Comparison of ENCODE assay signal across 8 mouse cellular contexts in the genomic region with DNA sequence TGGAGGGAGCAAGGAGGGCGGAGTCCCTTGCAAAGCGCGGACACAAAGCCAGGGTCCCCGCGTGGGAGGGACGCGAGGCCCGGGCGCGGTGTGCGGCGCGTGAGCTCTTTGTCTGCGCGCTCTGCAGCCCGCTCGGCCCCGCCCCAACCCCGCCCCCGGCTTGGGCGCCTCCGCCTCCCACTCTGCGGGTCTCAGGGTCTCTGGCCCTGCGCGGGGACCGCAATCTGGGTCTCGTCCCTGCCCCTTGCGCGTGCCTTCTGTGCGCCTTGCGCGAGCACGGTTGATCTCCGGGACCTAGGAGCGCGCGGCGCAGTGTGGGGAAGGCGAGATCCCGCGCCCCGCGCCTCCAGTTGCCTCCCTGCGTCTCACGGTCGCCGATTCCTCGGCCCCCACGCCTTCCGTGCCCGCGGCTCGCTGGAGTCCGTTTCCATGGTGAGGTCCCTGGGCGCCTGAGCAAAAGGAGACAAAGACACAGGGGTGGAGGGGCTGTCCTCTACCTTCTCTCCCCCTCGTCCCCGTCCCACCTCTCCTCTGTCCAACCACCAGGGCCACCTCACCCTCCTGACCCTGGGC. TPM values are rescaled to one million over a fixed set of nuclear protein-coding genes. Genes with fewer than 3 reads are reported as not detected.
DNase-seq lines count a peak whose midpoint lies in the region; ATAC-seq and TF ChIP-seq lines count a peak whose summit lies in the region.

A gene (plus strand): TSS at position 187 of the 573 bp plus-strand sequence.
A gene (minus strand): TSS at position 345 of the 573 bp plus-strand sequence.

- H3ac ChIP-seq in C2C12 (ENCODE audit: control insufficient read depth, insufficient read length, low read depth) = peak within 1 kb of the TSS; percentile 66

- intact Hi-C loops in gastrocnemius, adult 2 months (cut with DNase I) = no loop called here
- intact Hi-C loops in gastrocnemius, postnatal 36 days (cut with DNase I) = no loop called here

- TF ChIP-seq POLR2A in small intestine, adult 2 months (IDR thresholded peaks at IDR 0.05; ENCODE audit: low read depth, low read length) = no peak

- no peak for TF ChIP-seq CTCF in gastrocnemius, adult 2 months (IDR thresholded peaks at IDR 0.05)
- no peak for TF ChIP-seq CTCF in C2C12 (IDR thresholded peaks at IDR 0.05; ENCODE audit: control insufficient read depth, insufficient read depth, insufficient read length)
- no peak for TF ChIP-seq CTCF in small intestine, adult 2 months (IDR thresholded peaks at IDR 0.05; ENCODE audit: extremely low read depth, insufficient read length, insufficient replicate concordance, low read depth, low read length)

- H3K4me2 ChIP-seq in hindbrain, embryonic 13.5 days = peak within 1 kb of the TSS; percentile 98

- H3K4me3 ChIP-seq in gastrocnemius, adult 2 months = peak within 1 kb of the TSS; percentile 74
- H3K4me3 ChIP-seq in C2C12 (ENCODE audit: insufficient read depth, poor library complexity, severe bottlenecking) = peak within 1 kb of the TSS; percentile 11
- peak within 1 kb of the TSS; percentile 63 for H3K4me3 ChIP-seq in hindbrain, embryonic 13.5 days
- H3K4me3 ChIP-seq in small intestine, adult 2 months (ENCODE audit: low read depth, low read length) = peak within 1 kb of the TSS; percentile 63

- no peaks in the 10 kb centered on the region for H3K79me2 ChIP-seq in C2C12 (ENCODE audit: control insufficient read depth, insufficient read depth)

- peak; percentile 91 for ATAC-seq in hindbrain, embryonic 13.5 days (ENCODE audit: low FRiP score)

- DNase-seq in gastrocnemius, adult 2 months = peak; percentile 39
- DNase-seq in gastrocnemius, postnatal 36 days = no peak
- peak; percentile 51 to 77 for DNase-seq in cerebellum, postnatal 4 days (ENCODE audit: low spot score in 2 of 2)
- peak; percentile 47 to 54 for DNase-seq in lung, postnatal 4 days
- no peak for DNase-seq in gastrocnemius, adult 18-20 months (ENCODE audit: low spot score)

- under 1% methylated on average over 42 of the region's 57 CpGs for WGBS in hindbrain, embryonic 13.5 days
- WGBS in small intestine, adult 2 months = under 1% methylated on average over 57 of the region's 57 CpGs

- peaks cover 48% of the 10 kb centered on the region for H3K4me1 ChIP-seq in hindbrain, embryonic 13.5 days (replicated peaks)
- H3K4me1 ChIP-seq in small intestine, adult 2 months (ENCODE audit: control insufficient read depth, insufficient read depth, insufficient read length, low read length) = peaks cover 11% of the 10 kb centered on the region

- no peak within 1 kb of the TSS for H3K27ac ChIP-seq in gastrocnemius, adult 2 months
- peak within 1 kb of the TSS; percentile 96 for H3K27ac ChIP-seq in hindbrain, embryonic 13.5 days
- H3K27ac ChIP-seq in small intestine, adult 2 months (ENCODE audit: insufficient read depth, low read depth, low read length) = no peak within 1 kb of the TSS

- no peaks in the 10 kb centered on the region for H3K79me3 ChIP-seq in C2C12 (ENCODE audit: low read depth)

- H3K9ac ChIP-seq in hindbrain, embryonic 13.5 days = peak within 1 kb of the TSS; percentile 97

- H3K27me3 ChIP-seq in C2C12 (ENCODE audit: control insufficient read depth, insufficient read depth, insufficient read length) = no peaks in the 10 kb centered on the region
- no peaks in the 10 kb centered on the region for H3K27me3 ChIP-seq in hindbrain, embryonic 13.5 days
- H3K27me3 ChIP-seq in small intestine, adult 2 months (ENCODE audit: control insufficient read depth, insufficient read depth, low read length) = peaks cover 13% of the 10 kb centered on the region; the same call in 1 of the 2 replicates

- no peaks in the 10 kb centered on the region for H3K9me3 ChIP-seq in hindbrain, embryonic 13.5 days

- H3K36me3 ChIP-seq in C2C12 (ENCODE audit: control insufficient read depth, insufficient read depth) = no peaks in the 10 kb centered on the region
- peaks cover 25% of the 10 kb centered on the region for H3K36me3 ChIP-seq in hindbrain, embryonic 13.5 days
- no peaks in the 10 kb centered on the region for H3K36me3 ChIP-seq in small intestine, adult 2 months (ENCODE audit: control insufficient read depth, insufficient read depth, low read length)

TF ChIP-seq in C2C12, 6 proteins besides CTCF, POLR2A, EP300 and RAD21:
- TF ChIP-seq FOSL1 (IDR thresholded peaks at IDR 0.05; ENCODE audit: insufficient read depth, low read length, poor library complexity, severe bottlenecking) (no peak), CEBPB (IDR thresholded peaks at IDR 0.05; ENCODE audit: low read depth) (no peak), USF1 (IDR thresholded peaks at IDR 0.05; ENCODE audit: low read depth) (no peak), MAX (IDR thresholded peaks at IDR 0.05) (no peak), MYOD1 (IDR thresholded peaks at IDR 0.05; ENCODE audit: control insufficient read depth, insufficient read length, low read depth) (no peak), MYOG (IDR thresholded peaks at IDR 0.05; ENCODE audit: control insufficient read depth, extremely low read depth, insufficient read length) (no peak)
TF ChIP-seq in C2C12: peak in this region for 0.

RNA-seq across cellular contexts. Expression of the first gene that starts in this region (rescaled TPM):
- total RNA-seq in gastrocnemius, adult 2 months (2021) = not detected
- not detected for total RNA-seq in gastrocnemius, postnatal 36 days (2021)
- not detected for polyA plus RNA-seq in C2C12 (2012; fragmentation: generic; extraction: Trizol)
- polyA plus RNA-seq in hindbrain, embryonic 13.5 days (2015; fragmentation: Nextera tagmentation; extraction: Ambion mirVana) = 13.9 and 15.6 TPM in 2 replicates
- 1.6 and 2.1 TPM in 2 replicates for polyA plus RNA-seq in small intestine, adult 2 months (2012; rRNA removed)
- not detected for total RNA-seq in gastrocnemius, adult 18-20 months (2021)

RNA-seq across cellular contexts. Expression of the second gene that starts in this region (rescaled TPM):
- total RNA-seq in gastrocnemius, adult 2 months (2021) = under 1 TPM in 1 of 2 experiments, not detected in 1; 0.17 TPM
- not detected for total RNA-seq in gastrocnemius, postnatal 36 days (2021)
- 2.3 TPM for polyA plus RNA-seq in C2C12 (2012; fragmentation: generic; extraction: Trizol)
- 396 and 407 TPM in 2 replicates for polyA plus RNA-seq in hindbrain, embryonic 13.5 days (2015; fragmentation: Nextera tagmentation; extraction: Ambion mirVana)
- 2.8 and 5.3 TPM in 2 replicates for polyA plus RNA-seq in small intestine, adult 2 months (2012; rRNA removed)
- under 1 TPM; 0.11 to 0.17 TPM for total RNA-seq in gastrocnemius, adult 18-20 months (2021)

Comparison
In these comparisons a context has a peak if more than half of its experiments do, and no peak if none do; other contexts are left out.
1. RNA of the second gene that starts in this region (polyA plus RNA-seq): 396 to 407 TPM in hindbrain, embryonic 13.5 days; 2.8 to 5.3 TPM in small intestine, adult 2 months and 2.3 TPM in C2C12 (single experiment); every median in the first group is over 10 times any median in the second.
2. Peak in DNase-seq and H3K4me3 ChIP-seq in gastrocnemius, adult 2 months; RNA of the genes that start here not detected or under 1 TPM.
3. DNase-seq: peak in cerebellum, postnatal 4 days (2 of 2) and lung, postnatal 4 days (2 of 2); none in gastrocnemius, postnatal 36 days (0 of 2) and gastrocnemius, adult 18-20 months (single experiment).
4. H3K4me3 ChIP-seq: peak in every context shown above with its lines; median percentile 74 in gastrocnemius, adult 2 months; 63 in hindbrain, embryonic 13.5 days; 63 in small intestine, adult 2 months; 11 in C2C12.